Mouse (Mus musculus): ENCODE results near the gene Nol4l.

The Nol4l gene

GRCm38 (mm10) chr2:153483118-153483983 lies 46.4 kb downstream of the Nol4l start:
- peak; percentile 55 for DNase-seq (ENCODE audit: low spot score)

GRCm38 (mm10) chr2:153481861-153482120 lies 48.0 kb downstream of the Nol4l start:
- DNase-seq (ENCODE audit: low spot score), result no peak

- DNase-seq (ENCODE audit: low spot score), result no peak
Measured at GRCm38 (mm10) chr2:153481108-153481860, 48.5 kb downstream of the Nol4l start.

GRCm38 (mm10) chr2:153479486-153479885 lies 50.3 kb downstream of the Nol4l start:
- DNase-seq (ENCODE audit: low spot score), result no peak

- DNase-seq (ENCODE audit: low spot score), result peak; percentile 88
Measured at GRCm38 (mm10) chr2:153478583-153478982, 51.2 kb downstream of the Nol4l start.

- DNase-seq (ENCODE audit: low spot score), result no peak
Measured at GRCm38 (mm10) chr2:153475114-153476112, 54.4 kb downstream of the Nol4l start.

GRCm38 (mm10) chr2:153470983-153471382 lies 58.8 kb downstream of the Nol4l start:
- DNase-seq (ENCODE audit: low spot score), result no peak

- DNase-seq (ENCODE audit: low spot score), result no peak
Measured at GRCm38 (mm10) chr2:153469764-153470163, 60.0 kb downstream of the Nol4l start.

GRCm38 (mm10) chr2:153469317-153469716 lies 60.5 kb downstream of the Nol4l start:
- peak; percentile 42 for DNase-seq (ENCODE audit: low spot score)

GRCm38 (mm10) chr2:153467372-153467771 lies 62.4 kb downstream of the Nol4l start:
- DNase-seq (ENCODE audit: low spot score), result no peak

GRCm38 (mm10) chr2:153463257-153463656 lies 66.5 kb downstream of the Nol4l start:
- DNase-seq (ENCODE audit: low spot score), result peak; percentile 62

- peak; percentile 73 for DNase-seq (ENCODE audit: low spot score)
Measured at GRCm38 (mm10) chr2:153458022-153458441, 71.7 kb downstream of the Nol4l start.

GRCm38 (mm10) chr2:153457467-153457866 lies 72.3 kb downstream of the Nol4l start:
- DNase-seq (ENCODE audit: low spot score), result peak; percentile 64

GRCm38 (mm10) chr2:153454841-153455506 lies 74.8 kb downstream of the Nol4l start:
- no peak for DNase-seq (ENCODE audit: low spot score)

- DNase-seq (ENCODE audit: low spot score), result no peak
Measured at GRCm38 (mm10) chr2:153453961-153454759, 75.6 kb downstream of the Nol4l start.

GRCm38 (mm10) chr2:153448519-153448918 lies 81.3 kb downstream of the Nol4l start:
- no peak for DNase-seq (ENCODE audit: low spot score)

- DNase-seq (ENCODE audit: low spot score), result no peak
Measured at GRCm38 (mm10) chr2:153447719-153448118, 82.1 kb downstream of the Nol4l start.

- peak; percentile 73 for DNase-seq (ENCODE audit: low spot score)
Measured at GRCm38 (mm10) chr2:153446476-153446875, 83.3 kb downstream of the Nol4l start.

- peak; percentile 87 for DNase-seq (ENCODE audit: low spot score)
Measured at GRCm38 (mm10) chr2:153446017-153446408, 83.8 kb downstream of the Nol4l start.

- DNase-seq (ENCODE audit: low spot score), result peak; percentile 52
Measured at GRCm38 (mm10) chr2:153445137-153446016, 84.4 kb downstream of the Nol4l start.
